Mouse (Mus musculus) liver, embryonic 14.5 days (tissue): ENCODE results near the gene Rabif.

Experiments
- CTCF ChIP-seq: IDR thresholded peaks from 2 replicates; pipeline ENCODE4 v1.5.1; 2016; ENCODE audit warnings: antibody characterized with exemption, low read depth, control low read depth
- EP300 ChIP-seq: IDR thresholded peaks from 2 replicates; pipeline ENCODE4 v1.6.1; 2016; ENCODE audit warnings: antibody characterized with exemption, low read depth

- TF ChIP-seq CTCF (no peak), EP300 (no peak)
Measured at GRCm38 (mm10) chr1:134445418-134445817, 49.0 kb upstream of the Rabif start.
